Mouse (Mus musculus): Measurements from ENCODE around the gene Gid8. TPM values are rescaled to one million over a fixed set of nuclear protein-coding genes. Genes with fewer than 3 reads are reported as not detected.

Gid8 gene
- polyA plus RNA-seq, 1 experiment from 2014 or later: 63.6 TPM

DNA sequence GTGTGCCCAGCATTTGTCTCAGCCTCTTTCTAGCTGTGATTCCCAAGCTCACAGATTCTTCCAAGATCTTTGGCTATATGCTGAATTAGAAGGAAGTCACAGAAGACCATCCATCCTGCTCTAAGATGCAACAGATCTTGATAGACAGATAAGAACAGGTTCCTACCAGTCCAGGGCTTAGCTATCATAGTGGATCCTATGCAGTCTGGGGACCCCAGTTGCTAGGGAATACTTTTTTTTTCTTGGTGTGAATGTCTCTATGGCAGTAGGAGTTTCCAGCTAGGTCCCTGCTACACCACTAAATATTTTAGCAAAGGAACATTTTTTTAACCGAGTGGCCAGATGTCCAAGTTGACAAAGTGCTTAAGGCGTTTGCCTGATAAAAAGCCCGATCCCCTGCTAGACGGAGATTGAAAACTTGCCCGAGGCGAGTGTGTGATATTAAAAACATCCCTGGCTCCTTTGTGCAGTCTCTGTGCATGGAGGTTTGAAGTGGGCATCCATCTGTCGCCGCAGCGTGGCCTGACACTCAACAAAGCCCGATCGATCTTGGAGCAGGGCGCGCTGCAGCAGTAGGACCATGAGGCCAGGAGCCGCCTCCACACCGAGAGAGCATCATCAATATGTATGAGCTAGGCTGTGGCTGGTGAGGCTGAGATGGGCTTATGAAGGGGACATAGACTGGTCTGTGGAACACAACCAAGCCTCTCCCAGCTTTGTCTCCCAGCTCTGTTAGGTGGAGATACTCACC, 48.8 kb downstream of the Gid8 start:
- ATAC-seq (ENCODE audit: insufficient number of reproducible peaks, insufficient read depth, low FRiP score, low TSS enrichment): no peak
- no peaks in the 10 kb centered on the region for H3K4me1 ChIP-seq
- no peaks in the 10 kb centered on the region for H3K36me3 ChIP-seq
- no peak overlapping the region for H3K4me2 ChIP-seq (replicated peaks)
- no peaks in the 10 kb centered on the region for H3K27me3 ChIP-seq
- H3K9ac ChIP-seq: no peak overlapping the region
- WGBS: 46% methylated on average over 15 of the region's 15 CpGs
- H3K27ac ChIP-seq: no peak overlapping the region
- H3K9me3 ChIP-seq: no peaks in the 10 kb centered on the region
- H3K4me3 ChIP-seq: no peak overlapping the region

- no peak overlapping the region for H3K9ac ChIP-seq
- no peak overlapping the region for H3K27ac ChIP-seq
- WGBS: 77% methylated on average over 11 of the region's 11 CpGs
- H3K4me2 ChIP-seq (replicated peaks): no peak overlapping the region
- no peaks in the 10 kb centered on the region for H3K27me3 ChIP-seq
- H3K36me3 ChIP-seq: no peaks in the 10 kb centered on the region
- no peak for ATAC-seq (ENCODE audit: insufficient number of reproducible peaks, insufficient read depth, low FRiP score, low TSS enrichment)
- H3K9me3 ChIP-seq: no peaks in the 10 kb centered on the region
- H3K4me1 ChIP-seq: no peaks in the 10 kb centered on the region
- no peak overlapping the region for H3K4me3 ChIP-seq
These were observed 55.1 kb downstream of the Gid8 start for GRCm38 (mm10) chr2:180764986-180765385.

GRCm38 (mm10) chr2:180765713-180766112, 55.8 kb downstream of the Gid8 start:
- Histone ChIP-seq H3K27me3 (no peaks in the 10 kb centered on the region), H3K9ac (no peak overlapping the region), H3K4me2 (replicated peaks) (no peak overlapping the region), H3K4me1 (no peaks in the 10 kb centered on the region), H3K9me3 (no peaks in the 10 kb centered on the region), H3K36me3 (no peaks in the 10 kb centered on the region), H3K27ac (no peak overlapping the region), H3K4me3 (no peak overlapping the region)
- 71% methylated on average over 7 of the region's 7 CpGs for WGBS
- no peak for ATAC-seq (ENCODE audit: insufficient number of reproducible peaks, insufficient read depth, low FRiP score, low TSS enrichment)

Other genes starting within 250 kb of the Gid8 start
- gene Ntsr1, start 210.1 kb upstream of the Gid8 start, polyA plus RNA-seq (2016; fragmentation: Nextera tagmentation; extraction: Ambion mirVana): 0.25 and 0.55 TPM in 2 replicates
- gene Mrgbp, start 128.8 kb upstream of the Gid8 start, polyA plus RNA-seq (2016; fragmentation: Nextera tagmentation; extraction: Ambion mirVana): 40.0 and 41.5 TPM in 2 replicates
- 97.7 and 104 TPM in 2 replicates for gene Ogfr, start 120.9 kb upstream of the Gid8 start, polyA plus RNA-seq (2016; fragmentation: Nextera tagmentation; extraction: Ambion mirVana)
- 124 and 159 TPM in 2 replicates for gene Col9a3, start 112.3 kb upstream of the Gid8 start, polyA plus RNA-seq (2016; fragmentation: Nextera tagmentation; extraction: Ambion mirVana)
- gene Tcfl5, start 67.4 kb upstream of the Gid8 start, polyA plus RNA-seq (2016; fragmentation: Nextera tagmentation; extraction: Ambion mirVana): 0.26 and 0.32 TPM in 2 replicates
- 35.3 and 36.8 TPM in 2 replicates for gene Dido1, start 118 bp upstream of the Gid8 start, polyA plus RNA-seq (2016; fragmentation: Nextera tagmentation; extraction: Ambion mirVana)
- gene Slc17a9, start 15.1 kb downstream of the Gid8 start, polyA plus RNA-seq (2016; fragmentation: Nextera tagmentation; extraction: Ambion mirVana): 0.36 and 0.56 TPM in 2 replicates
- 0.97 and 1.3 TPM in 2 replicates for gene Bhlhe23, start 66.8 kb downstream of the Gid8 start, polyA plus RNA-seq (2016; fragmentation: Nextera tagmentation; extraction: Ambion mirVana)
- gene Ythdf1, start 210.8 kb downstream of the Gid8 start, polyA plus RNA-seq (2016; fragmentation: Nextera tagmentation; extraction: Ambion mirVana): 71.3 and 72.6 TPM in 2 replicates
- gene Birc7, start 218.9 kb downstream of the Gid8 start, polyA plus RNA-seq (2016; fragmentation: Nextera tagmentation; extraction: Ambion mirVana): 0.14 TPM in 1 of 2 replicates, not detected in the other
- gene Nkain4, start 244.6 kb downstream of the Gid8 start, polyA plus RNA-seq (2016; fragmentation: Nextera tagmentation; extraction: Ambion mirVana): 21.7 and 25.5 TPM in 2 replicates